Mouse (Mus musculus) G1E (cell line): ENCODE data around the gene Kcnt1.

Experiments used
- CTCF ChIP-seq: IDR thresholded peaks from 2 replicates; pipeline ENCODE4 v1.5.1; 2012; ENCODE audit warnings: low read depth, low read length, inconsistent platforms, mixed read lengths
- GATA1 ChIP-seq: IDR thresholded peaks from 2 replicates; pipeline ENCODE4 v1.6.1; 2012; ENCODE audit warnings: borderline replicate concordance, low read length, inconsistent platforms, mixed read lengths
- GATA2 ChIP-seq: IDR thresholded peaks from 2 replicates; pipeline ENCODE4 v1.6.1; 2012; ENCODE audit warnings: low read depth, low read length, inconsistent platforms, borderline replicate concordance
- POLR2AphosphoS5 ChIP-seq: IDR thresholded peaks from 2 replicates; pipeline ENCODE4 v1.6.1; 2012; ENCODE audit warnings: low read depth, low read length, inconsistent platforms; ENCODE audit not compliant: insufficient replicate concordance
- TAL1 ChIP-seq: conservative IDR thresholded peaks from 2 replicates; pipeline ENCODE4 v1.6.1; 2012; ENCODE audit warnings: low read depth, low read length, inconsistent platforms, mixed read lengths

DNA sequence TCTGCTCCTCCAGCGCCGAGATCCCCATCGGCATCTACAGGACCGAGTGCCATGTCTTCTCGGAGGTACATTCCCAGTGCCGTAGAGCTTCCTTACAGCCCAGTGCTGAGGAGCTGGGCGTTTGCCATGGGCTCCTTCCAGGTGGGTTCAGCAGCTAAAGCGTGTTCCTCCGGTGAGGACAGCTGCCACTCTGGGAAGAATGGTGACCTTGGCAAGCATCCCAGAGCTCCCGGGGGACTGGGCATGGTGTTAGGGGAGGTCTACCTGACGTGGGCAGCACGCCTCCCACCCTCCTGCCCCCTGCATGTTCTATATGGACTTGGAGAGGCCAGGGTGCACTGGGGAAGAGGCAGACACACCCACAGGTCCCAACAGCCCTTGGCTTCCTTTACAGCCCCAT lies 46.3 kb downstream of the Kcnt1 start:
- TF ChIP-seq POLR2AphosphoS5 = no peak
- TF ChIP-seq CTCF = no peak
- no peak for TF ChIP-seq GATA1
- TF ChIP-seq TAL1 = no peak
- TF ChIP-seq GATA2 = no peak
